Mouse (Mus musculus): ENCODE measurements around the gene Exosc2. TPM values are rescaled to one million over a fixed set of nuclear protein-coding genes. Genes with fewer than 3 reads are reported as not detected.

Gene Exosc2
- polyA plus RNA-seq, 1 experiment from 2014 or later, result 77.3 TPM

DNA sequence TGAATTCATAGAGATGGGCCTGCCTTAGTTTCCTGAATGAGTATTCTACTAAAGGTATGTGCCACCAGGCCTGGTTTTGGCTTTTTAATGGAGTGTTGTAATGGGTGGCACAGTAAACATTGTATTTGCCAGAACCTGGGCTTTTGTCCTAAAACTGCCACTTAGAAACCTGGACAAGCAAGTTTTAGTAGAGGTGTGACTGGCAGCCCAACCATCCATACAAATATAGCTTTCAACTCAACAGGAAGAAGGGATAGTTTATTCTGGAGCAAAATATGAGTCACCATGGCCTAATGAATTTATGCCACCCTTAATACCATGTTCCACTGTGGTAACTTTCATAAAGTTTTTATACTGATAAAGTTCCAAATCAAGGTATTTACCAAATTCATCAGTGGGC lies 32.7 kb downstream of the Exosc2 start:
- H3K27ac ChIP-seq (replicated peaks; ENCODE audit: low read depth, low read length), result no peak overlapping the region
- no peaks in the 10 kb centered on the region for H3K4me1 ChIP-seq (ENCODE audit: control insufficient read depth, insufficient read depth, low read length)
- H3K36me3 ChIP-seq (replicated peaks; ENCODE audit: control insufficient read depth, insufficient read depth, low read depth, low read length), result no peaks in the 10 kb centered on the region; the same call in 1 of the 2 replicates
- H3K27me3 ChIP-seq (ENCODE audit: control insufficient read depth, insufficient read depth, low read length), result no peaks in the 10 kb centered on the region
- no peaks in the 10 kb centered on the region for H3K9me3 ChIP-seq (replicated peaks; ENCODE audit: control insufficient read depth, low read length)
- no peak overlapping the region for H3K4me3 ChIP-seq (ENCODE audit: low read depth, low read length)
- no peak overlapping the region for H3K4me2 ChIP-seq (ENCODE audit: low read depth, low read length)
- DNase-seq (ENCODE audit: low spot score) (no peak), ATAC-seq (replicated peaks; ENCODE audit: insufficient number of reproducible peaks, low FRiP score, low TSS enrichment, low read depth) (no peak)
- no peak overlapping the region for H3K9ac ChIP-seq (replicated peaks; ENCODE audit: low read length)

DNA sequence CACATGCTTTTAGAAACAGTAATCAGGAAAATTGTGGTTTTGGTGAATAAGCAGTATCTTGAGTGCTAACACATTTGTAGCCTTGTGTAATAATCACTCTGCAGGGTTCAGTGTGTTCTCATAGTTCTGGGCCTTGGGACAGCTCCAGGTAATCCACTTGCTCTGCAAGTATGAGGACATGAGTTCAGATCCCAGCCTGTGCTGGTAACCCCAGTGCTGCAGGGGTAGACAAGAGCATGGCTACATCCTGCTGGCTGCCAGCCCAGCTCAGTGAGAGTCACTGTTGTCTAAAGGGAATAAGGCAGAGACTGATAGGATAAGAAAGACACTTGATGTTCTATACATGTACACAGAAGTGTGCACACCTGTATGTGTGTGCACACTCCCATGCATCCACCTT lies 35.4 kb downstream of the Exosc2 start:
- ATAC-seq (replicated peaks; ENCODE audit: insufficient number of reproducible peaks, low FRiP score, low TSS enrichment, low read depth) (no peak), DNase-seq (ENCODE audit: low spot score) (no peak)

DNA sequence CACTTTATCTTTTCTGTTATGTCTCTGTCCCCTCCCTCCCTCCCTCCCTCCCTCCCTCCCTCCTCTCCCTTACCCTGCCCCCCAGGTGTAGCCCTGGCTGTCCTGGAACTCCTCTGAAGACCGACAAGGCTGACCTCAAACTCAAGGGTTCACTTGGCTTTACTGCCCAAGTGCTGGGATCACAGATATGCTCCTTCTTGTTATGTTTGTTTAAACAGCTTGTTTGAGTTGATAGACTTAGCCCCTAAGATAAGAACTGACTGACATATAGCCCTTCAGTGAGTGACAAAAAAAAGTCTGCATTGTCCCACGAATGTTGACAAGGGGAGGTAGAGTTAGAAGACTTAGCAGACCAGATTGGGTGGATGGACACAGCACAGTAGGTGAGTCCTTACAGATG lies 36.0 kb downstream of the Exosc2 start:
- ATAC-seq (replicated peaks; ENCODE audit: insufficient number of reproducible peaks, low FRiP score, low TSS enrichment, low read depth), result no peak
- Histone ChIP-seq H3K4me1 (ENCODE audit: control insufficient read depth, insufficient read depth, low read length) (no peaks in the 10 kb centered on the region), H3K9me3 (replicated peaks; ENCODE audit: control insufficient read depth, low read length) (no peaks in the 10 kb centered on the region), H3K9ac (replicated peaks; ENCODE audit: low read length) (no peak overlapping the region), H3K4me2 (ENCODE audit: low read depth, low read length) (no peak overlapping the region), H3K4me3 (ENCODE audit: low read depth, low read length) (no peak overlapping the region), H3K27me3 (ENCODE audit: control insufficient read depth, insufficient read depth, low read length) (no peaks in the 10 kb centered on the region), H3K36me3 (replicated peaks; ENCODE audit: control insufficient read depth, insufficient read depth, low read depth, low read length) (no peaks in the 10 kb centered on the region), H3K27ac (replicated peaks; ENCODE audit: low read depth, low read length) (no peak overlapping the region)
- 45% methylated on average over 2 of the region's 2 CpGs for WGBS
- no peak for DNase-seq (ENCODE audit: low spot score)

More for the DNA sequence above, 35.4 kb downstream of the Exosc2 start:
- H3K9me3 ChIP-seq (replicated peaks; ENCODE audit: control insufficient read depth, low read length), result no peaks in the 10 kb centered on the region
- H3K27me3 ChIP-seq (ENCODE audit: control insufficient read depth, insufficient read depth, low read length), result no peaks in the 10 kb centered on the region
- no peaks in the 10 kb centered on the region for H3K4me1 ChIP-seq (ENCODE audit: control insufficient read depth, insufficient read depth, low read length)
- no peak overlapping the region for H3K27ac ChIP-seq (replicated peaks; ENCODE audit: low read depth, low read length)
- H3K36me3 ChIP-seq (replicated peaks; ENCODE audit: control insufficient read depth, insufficient read depth, low read depth, low read length), result no peaks in the 10 kb centered on the region
- H3K9ac ChIP-seq (replicated peaks; ENCODE audit: low read length), result no peak overlapping the region
- H3K4me2 ChIP-seq (ENCODE audit: low read depth, low read length), result no peak overlapping the region
- no peak overlapping the region for H3K4me3 ChIP-seq (ENCODE audit: low read depth, low read length)

DNA sequence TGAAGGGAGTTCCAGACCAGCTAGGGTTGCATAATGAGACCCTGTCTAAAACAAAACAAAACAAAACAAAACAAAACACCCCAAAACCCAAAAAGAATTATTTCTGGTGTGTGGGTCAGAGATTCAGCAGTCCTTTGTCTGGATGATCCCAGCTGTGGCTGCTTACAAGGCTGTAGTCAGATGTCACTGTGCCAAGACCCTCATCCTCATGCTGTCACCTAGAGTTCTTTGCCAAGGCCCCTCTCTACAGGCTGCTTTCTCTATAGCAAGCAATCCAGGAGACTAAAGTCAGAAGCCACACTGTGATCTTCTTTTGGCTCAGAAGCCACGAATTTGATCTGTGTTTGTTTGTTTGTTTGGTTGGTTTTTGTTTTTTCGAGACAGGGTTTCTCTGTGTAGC lies 42.2 kb downstream of the Exosc2 start:
- Histone ChIP-seq H3K27me3 (ENCODE audit: control insufficient read depth, insufficient read depth, low read length) (no peaks in the 10 kb centered on the region), H3K36me3 (replicated peaks; ENCODE audit: control insufficient read depth, insufficient read depth, low read depth, low read length) (no peaks in the 10 kb centered on the region), H3K9ac (replicated peaks; ENCODE audit: low read length) (no peak overlapping the region), H3K4me3 (ENCODE audit: low read depth, low read length) (no peak overlapping the region), H3K9me3 (replicated peaks; ENCODE audit: control insufficient read depth, low read length) (no peaks in the 10 kb centered on the region), H3K4me2 (ENCODE audit: low read depth, low read length) (no peak overlapping the region), H3K4me1 (ENCODE audit: control insufficient read depth, insufficient read depth, low read length) (no peaks in the 10 kb centered on the region), H3K27ac (replicated peaks; ENCODE audit: low read depth, low read length) (no peak overlapping the region)
- ATAC-seq (replicated peaks; ENCODE audit: insufficient number of reproducible peaks, low FRiP score, low TSS enrichment, low read depth), result no peak
- DNase-seq (ENCODE audit: low spot score), result no peak
- 83% methylated on average over 2 of the region's 2 CpGs for WGBS

DNA sequence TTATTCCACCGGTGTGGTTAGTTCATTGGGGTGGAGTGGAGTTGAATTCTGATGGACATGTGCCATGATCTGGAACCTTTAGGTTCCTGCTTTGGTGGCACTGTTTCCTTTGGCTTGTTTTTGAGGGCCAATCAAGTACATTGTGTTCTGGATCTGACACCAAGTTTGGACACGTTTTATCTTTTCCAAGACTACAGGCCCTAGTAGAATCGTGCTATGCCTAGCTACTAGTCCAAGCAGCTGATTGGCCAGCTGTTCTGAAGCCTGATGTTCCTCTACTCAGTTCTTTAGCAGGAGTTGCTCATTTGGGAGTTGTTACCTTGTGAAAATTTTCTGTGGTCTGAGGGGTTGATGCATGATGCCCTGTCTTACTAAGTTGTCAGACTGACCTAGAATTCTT lies 43.3 kb downstream of the Exosc2 start:
- DNase-seq (ENCODE audit: low spot score) (no peak), ATAC-seq (replicated peaks; ENCODE audit: insufficient number of reproducible peaks, low FRiP score, low TSS enrichment, low read depth) (no peak)
- 86% methylated on average over 3 of the region's 3 CpGs for WGBS
- no peaks in the 10 kb centered on the region for H3K36me3 ChIP-seq (replicated peaks; ENCODE audit: control insufficient read depth, insufficient read depth, low read depth, low read length)
- H3K27me3 ChIP-seq (ENCODE audit: control insufficient read depth, insufficient read depth, low read length), result no peaks in the 10 kb centered on the region
- H3K4me3 ChIP-seq (ENCODE audit: low read depth, low read length), result no peak overlapping the region
- no peak overlapping the region for H3K9ac ChIP-seq (replicated peaks; ENCODE audit: low read length)
- no peaks in the 10 kb centered on the region for H3K4me1 ChIP-seq (ENCODE audit: control insufficient read depth, insufficient read depth, low read length)
- no peak overlapping the region for H3K27ac ChIP-seq (replicated peaks; ENCODE audit: low read depth, low read length)
- H3K9me3 ChIP-seq (replicated peaks; ENCODE audit: control insufficient read depth, low read length), result no peaks in the 10 kb centered on the region
- H3K4me2 ChIP-seq (ENCODE audit: low read depth, low read length), result no peak overlapping the region

DNA sequence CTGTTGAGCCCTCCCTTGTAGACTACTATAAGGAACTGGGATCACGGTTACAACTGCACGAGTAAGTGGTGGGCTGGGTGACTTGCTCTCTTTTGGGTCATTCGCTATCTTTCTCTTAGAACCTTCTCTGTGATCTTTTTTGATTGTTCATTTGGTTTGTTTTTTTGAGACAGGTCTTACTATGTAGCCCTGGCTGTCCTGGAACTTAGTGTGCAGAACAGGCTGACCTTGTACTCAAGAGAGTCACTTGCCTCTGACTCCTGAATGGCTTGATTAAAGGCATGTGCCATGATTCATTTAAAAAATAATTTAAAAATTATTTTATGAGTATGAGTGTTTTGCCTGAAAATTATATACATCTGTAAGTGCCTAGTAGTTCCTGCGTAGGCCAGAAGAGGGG lies 44.3 kb downstream of the Exosc2 start:
- Histone ChIP-seq H3K27me3 (ENCODE audit: control insufficient read depth, insufficient read depth, low read length) (no peaks in the 10 kb centered on the region), H3K4me1 (ENCODE audit: control insufficient read depth, insufficient read depth, low read length) (no peaks in the 10 kb centered on the region), H3K9me3 (replicated peaks; ENCODE audit: control insufficient read depth, low read length) (no peaks in the 10 kb centered on the region), H3K27ac (replicated peaks; ENCODE audit: low read depth, low read length) (no peak overlapping the region), H3K4me3 (ENCODE audit: low read depth, low read length) (no peak overlapping the region), H3K4me2 (ENCODE audit: low read depth, low read length) (no peak overlapping the region), H3K36me3 (replicated peaks; ENCODE audit: control insufficient read depth, insufficient read depth, low read depth, low read length) (no peaks in the 10 kb centered on the region), H3K9ac (replicated peaks; ENCODE audit: low read length) (no peak overlapping the region)
- WGBS, result 93% methylated on average over 4 of the region's 4 CpGs
- no peak for DNase-seq (ENCODE audit: low spot score)
- ATAC-seq (replicated peaks; ENCODE audit: insufficient number of reproducible peaks, low FRiP score, low TSS enrichment, low read depth), result no peak

DNA sequence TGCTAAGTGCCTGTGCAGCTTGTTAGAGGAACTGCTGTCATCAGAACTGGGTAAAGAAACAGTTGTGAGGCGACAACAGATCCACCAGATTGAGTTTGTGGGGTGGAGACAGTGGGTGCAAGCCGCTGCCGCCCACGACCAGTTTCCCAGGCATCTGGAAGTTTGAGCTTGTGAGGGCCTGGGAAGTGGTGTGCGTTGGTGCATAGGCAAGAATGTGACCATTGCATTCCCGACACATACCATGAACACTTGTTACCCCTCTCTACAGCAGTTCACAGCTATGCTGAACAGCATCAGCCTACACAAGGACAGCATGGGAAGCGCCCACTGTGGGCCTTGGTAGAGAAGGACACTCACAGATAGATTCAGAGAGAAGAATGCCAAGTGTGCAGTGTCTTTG lies 45.5 kb downstream of the Exosc2 start:
- H3K4me3 ChIP-seq (ENCODE audit: low read depth, low read length), result no peak overlapping the region
- H3K4me2 ChIP-seq (ENCODE audit: low read depth, low read length), result no peak overlapping the region
- no peak overlapping the region for H3K9ac ChIP-seq (replicated peaks; ENCODE audit: low read length)
- no peak overlapping the region for H3K27ac ChIP-seq (replicated peaks; ENCODE audit: low read depth, low read length)
- H3K36me3 ChIP-seq (replicated peaks; ENCODE audit: control insufficient read depth, insufficient read depth, low read depth, low read length), result no peaks in the 10 kb centered on the region
- ATAC-seq (replicated peaks; ENCODE audit: insufficient number of reproducible peaks, low FRiP score, low TSS enrichment, low read depth) (no peak), DNase-seq (ENCODE audit: low spot score) (no peak)
- no peaks in the 10 kb centered on the region for H3K9me3 ChIP-seq (replicated peaks; ENCODE audit: control insufficient read depth, low read length)
- no peaks in the 10 kb centered on the region for H3K4me1 ChIP-seq (ENCODE audit: control insufficient read depth, insufficient read depth, low read length)
- WGBS, result 90% methylated on average over 7 of the region's 7 CpGs
- no peaks in the 10 kb centered on the region for H3K27me3 ChIP-seq (ENCODE audit: control insufficient read depth, insufficient read depth, low read length)

DNA sequence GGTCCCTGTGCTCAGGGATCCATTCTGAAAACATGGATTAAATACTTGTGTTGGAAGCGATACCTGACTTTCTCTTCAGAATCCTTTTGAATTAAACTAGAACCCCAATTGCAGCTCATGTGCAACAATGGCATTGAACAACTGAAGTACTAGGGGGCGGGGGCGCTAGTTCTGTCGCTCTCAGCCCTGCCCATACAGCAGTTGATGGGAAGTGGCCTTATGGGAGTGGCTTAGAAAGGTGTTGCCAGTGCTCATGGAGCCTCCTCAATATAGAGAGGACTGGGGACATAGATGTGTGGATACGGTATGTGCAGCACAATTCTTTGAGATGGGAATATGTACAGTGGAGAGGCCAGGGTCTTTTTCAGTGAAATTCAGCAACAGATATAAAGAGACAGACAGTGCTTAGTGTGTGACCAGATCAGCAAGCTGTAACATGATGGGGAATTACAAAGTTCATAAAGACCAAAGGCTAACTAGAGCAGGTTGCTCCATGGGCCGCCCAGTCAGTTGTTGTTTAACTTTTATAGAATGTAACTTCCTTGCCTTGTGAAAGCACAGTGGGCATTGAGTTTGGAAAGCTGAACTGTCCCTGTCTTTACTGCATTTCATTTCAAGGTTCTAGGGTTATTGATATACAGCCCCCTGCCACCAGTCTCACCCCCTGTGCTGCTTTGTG lies 48.8 kb downstream of the Exosc2 start:
- H3K9ac ChIP-seq (replicated peaks; ENCODE audit: low read length), result no peak overlapping the region
- H3K4me2 ChIP-seq (ENCODE audit: low read depth, low read length), result no peak overlapping the region
- H3K4me3 ChIP-seq (ENCODE audit: low read depth, low read length), result no peak overlapping the region
- H3K27me3 ChIP-seq (ENCODE audit: control insufficient read depth, insufficient read depth, low read length), result no peaks in the 10 kb centered on the region
- H3K9me3 ChIP-seq (replicated peaks; ENCODE audit: control insufficient read depth, low read length), result no peaks in the 10 kb centered on the region
- H3K36me3 ChIP-seq (replicated peaks; ENCODE audit: control insufficient read depth, insufficient read depth, low read depth, low read length), result no peaks in the 10 kb centered on the region
- no peaks in the 10 kb centered on the region for H3K4me1 ChIP-seq (ENCODE audit: control insufficient read depth, insufficient read depth, low read length)
- no peak overlapping the region for H3K27ac ChIP-seq (replicated peaks; ENCODE audit: low read depth, low read length)
- WGBS, result 84% methylated on average over 6 of the region's 6 CpGs
- DNase-seq (ENCODE audit: low spot score), result no peak
- ATAC-seq (replicated peaks; ENCODE audit: insufficient number of reproducible peaks, low FRiP score, low TSS enrichment, low read depth), result no peak

All from embryonic facial prominence, embryonic 11.5 days (tissue).